Mouse (Mus musculus) midbrain, embryonic 10.5 days (tissue): ENCODE data around the gene Tekt4. TPM values are rescaled to one million over a fixed set of nuclear protein-coding genes. Genes with fewer than 3 reads are reported as not detected.

ENCODE experiments used
- polyA plus RNA-seq: library from polyadenylated mRNA; unstranded; fragments of >200 nt; fragmentation: Nextera tagmentation; extraction: Ambion mirVana; gene quantifications from 2 replicates; pipeline ENCODE4 v1.2.1, GENCODE M21; 2016

Gene Tekt4
- polyA plus RNA-seq, 1 experiment from 2014 or later, result 0.38 TPM

Other genes with a start within 250 kb of the Tekt4 start
- 67.0 and 75.3 TPM in 2 replicates for gene Gnptg, start 214.5 kb upstream of the Tekt4 start, polyA plus RNA-seq
- 74.6 and 80.4 TPM in 2 replicates for gene Tsr3, start 214.4 kb upstream of the Tekt4 start, polyA plus RNA-seq
- 2.3 and 2.4 TPM in 2 replicates for gene Baiap3, start 198.3 kb upstream of the Tekt4 start, polyA plus RNA-seq
- gene Ube2i, start 180.0 kb upstream of the Tekt4 start, polyA plus RNA-seq, result 879 and 915 TPM in 2 replicates
- not detected in 2 replicates for gene Prss34, start 156.2 kb upstream of the Tekt4 start, polyA plus RNA-seq
- gene Prss28, start 146.0 kb upstream of the Tekt4 start, polyA plus RNA-seq, result not detected in 2 replicates
- gene Prss29, start 136.0 kb upstream of the Tekt4 start, polyA plus RNA-seq, result not detected in 2 replicates
- gene Tpsab1, start 109.1 kb upstream of the Tekt4 start, polyA plus RNA-seq, result not detected in 2 replicates
- not detected in 2 replicates for gene Tpsb2, start 88.3 kb upstream of the Tekt4 start, polyA plus RNA-seq
- not detected in 2 replicates for gene Tpsg1, start 85.3 kb upstream of the Tekt4 start, polyA plus RNA-seq
- 2.1 and 3.6 TPM in 2 replicates for gene Cacna1h, start 20.8 kb upstream of the Tekt4 start, polyA plus RNA-seq
- gene Sstr5, start 42.7 kb downstream of the Tekt4 start, polyA plus RNA-seq, result not detected in 2 replicates
- 2.4 and 3.3 TPM in 2 replicates for gene Sox8, start 116.1 kb downstream of the Tekt4 start, polyA plus RNA-seq
- gene Lmf1, start 124.5 kb downstream of the Tekt4 start, polyA plus RNA-seq, result 22.3 and 22.6 TPM in 2 replicates